Mouse (Mus musculus) erythroblast, embryonic 14.5 days (primary cell): ENCODE measurements around the gene AU040320.

ENCODE experiments used
- GATA1 ChIP-seq: IDR thresholded peaks from 2 replicates; pipeline ENCODE4 v1.6.1; 2012; ENCODE audit warnings: low read length, inconsistent platforms, mixed read lengths
- TAL1 ChIP-seq: IDR thresholded peaks from 3 replicates; pipeline ENCODE4 v1.6.1; 2012; ENCODE audit warnings: low read length, inconsistent platforms, mixed read lengths

- TF ChIP-seq GATA1 (no peak), TAL1 (no peak)
These were observed 87.7 kb downstream of the AU040320 start for GRCm38 (mm10) chr4:126840996-126841560.
